Comparison of ENCODE assay signal across 24 mouse cellular contexts in genomic region chr3:89540371-89540743, GRCm38 (mm10). TPM values are rescaled to one million over a fixed set of nuclear protein-coding genes. Genes with fewer than 3 reads are reported as not detected.
DNase-seq lines count a peak whose midpoint lies in the region; ATAC-seq and TF ChIP-seq lines count a peak whose summit lies in the region.
"Had no signal": no experiment of that assay in that cellular context is flagged by ENCODE, and none has a peak within 500 bp of the region (broad histone marks: within the 10 kb centered on the region; RNA-seq: fewer than 3 reads in every experiment).

No protein-coding gene starts in this region.

- WGBS in forebrain, embryonic 15.5 days = 70% methylated on average over 6 of the region's 6 CpGs
- 92% methylated on average over 6 of the region's 6 CpGs for WGBS in forebrain, embryonic 12.5 days
- 80% methylated on average over 6 of the region's 6 CpGs for WGBS in hindbrain, embryonic 15.5 days
- WGBS in hindbrain, postnatal 0 days = 67% methylated on average over 6 of the region's 6 CpGs

- no peak for DNase-seq in hindbrain, postnatal 0 days (ENCODE audit: low spot score)
- DNase-seq in 416B (ENCODE audit: low read depth) = peak; percentile 21
- peak; percentile 29 for DNase-seq in MN1 (ENCODE audit: low spot score)
- no peak for DNase-seq in ovary, postnatal 10 days (ENCODE audit: low spot score)
- DNase-seq in embryo, embryonic 11 days = no peak
- DNase-seq: adrenal gland, adult 8-10 months; cerebellum, adult 8-10 months; heart, postnatal 10 days; kidney, adult 18-20 months; lung, embryonic 14.5 days; lung, postnatal 14 days; retina, postnatal 1 day; thymus, postnatal 4 days had no signal

- no peak; the same call in 1 of the 2 replicates for ATAC-seq in forebrain, embryonic 15.5 days (replicated peaks)
- no peak for ATAC-seq in forebrain, embryonic 12.5 days (ENCODE audit: low FRiP score)
- ATAC-seq in hindbrain, embryonic 15.5 days (ENCODE audit: low FRiP score, low read depth) = no peak
- ATAC-seq in hindbrain, postnatal 0 days = no peak
- ATAC-seq: CD4-positive, CD25-positive, alpha-beta regulatory T cell, adult 4 months had no signal

- no peak overlapping the region for H3K9ac ChIP-seq in forebrain, embryonic 15.5 days (replicated peaks)
- no peak overlapping the region for H3K9ac ChIP-seq in forebrain, embryonic 12.5 days
- H3K9ac ChIP-seq in hindbrain, embryonic 15.5 days = no peak overlapping the region
- H3K9ac ChIP-seq in hindbrain, postnatal 0 days (replicated peaks; ENCODE audit: low read length) = no peak overlapping the region
- H3K9ac ChIP-seq: embryonic facial prominence, embryonic 12.5 days; limb, embryonic 12.5 days; liver, embryonic 15.5 days; lung, embryonic 14.5 days; neural tube, embryonic 13.5 days had no signal

- no peak for TF ChIP-seq CTCF in hindbrain, postnatal 0 days (IDR thresholded peaks at IDR 0.05; ENCODE audit: low read depth)

- H3K4me3 ChIP-seq in forebrain, embryonic 15.5 days = no peak overlapping the region
- no peak overlapping the region for H3K4me3 ChIP-seq in forebrain, embryonic 12.5 days (replicated peaks)
- H3K4me3 ChIP-seq in hindbrain, embryonic 15.5 days = no peak overlapping the region
- H3K4me3 ChIP-seq in hindbrain, postnatal 0 days (ENCODE audit: low read length) = no peak overlapping the region
- H3K4me3 ChIP-seq: embryonic facial prominence, embryonic 12.5 days; hindbrain, embryonic 10.5 days; limb, embryonic 12.5 days; liver, embryonic 15.5 days; midbrain, embryonic 10.5 days; neural tube, embryonic 13.5 days had no signal

- H3K4me1 ChIP-seq in forebrain, embryonic 15.5 days = peaks cover 57% of the 10 kb centered on the region
- no peaks in the 10 kb centered on the region for H3K4me1 ChIP-seq in forebrain, embryonic 12.5 days
- peaks cover 20% of the 10 kb centered on the region for H3K4me1 ChIP-seq in hindbrain, embryonic 15.5 days (replicated peaks)
- H3K4me1 ChIP-seq in hindbrain, postnatal 0 days (ENCODE audit: insufficient read depth, low read length) = no peaks in the 10 kb centered on the region
- H3K4me1 ChIP-seq: embryonic facial prominence, embryonic 12.5 days; limb, embryonic 12.5 days; liver, embryonic 15.5 days; midbrain, embryonic 10.5 days had no signal

- H3K27ac ChIP-seq in forebrain, embryonic 15.5 days (replicated peaks) = peak overlapping the region; percentile 88
- H3K27ac ChIP-seq in forebrain, embryonic 12.5 days = no peak overlapping the region; the same call in 1 of the 2 replicates
- peak overlapping the region; percentile 47 for H3K27ac ChIP-seq in hindbrain, embryonic 15.5 days (replicated peaks)
- no peak overlapping the region for H3K27ac ChIP-seq in hindbrain, postnatal 0 days
- H3K27ac ChIP-seq: embryonic facial prominence, embryonic 12.5 days; hindbrain, embryonic 10.5 days; limb, embryonic 12.5 days; liver, embryonic 15.5 days; neural tube, embryonic 13.5 days had no signal

- 0 out of 2 replicates have a peak overlapping the region, but pooled peaks have one; percentile 4 for H3K4me2 ChIP-seq in forebrain, embryonic 15.5 days (replicated peaks)
- no peak overlapping the region for H3K4me2 ChIP-seq in forebrain, embryonic 12.5 days
- H3K4me2 ChIP-seq in hindbrain, embryonic 15.5 days = no peak overlapping the region
- no peak overlapping the region for H3K4me2 ChIP-seq in hindbrain, postnatal 0 days (ENCODE audit: low read depth, low read length)
- H3K4me2 ChIP-seq: embryonic facial prominence, embryonic 12.5 days; heart, embryonic 11.5 days; limb, embryonic 12.5 days; liver, embryonic 15.5 days; lung, embryonic 14.5 days; neural tube, embryonic 13.5 days had no signal

- H3K27me3 ChIP-seq in forebrain, embryonic 15.5 days = no peaks in the 10 kb centered on the region
- no peaks in the 10 kb centered on the region for H3K27me3 ChIP-seq in forebrain, embryonic 12.5 days
- no peaks in the 10 kb centered on the region for H3K27me3 ChIP-seq in hindbrain, embryonic 15.5 days
- H3K27me3 ChIP-seq in hindbrain, postnatal 0 days (ENCODE audit: insufficient read depth, low read length) = no peaks in the 10 kb centered on the region
- H3K27me3 ChIP-seq: embryonic facial prominence, embryonic 12.5 days; limb, embryonic 12.5 days; neural tube, embryonic 13.5 days had no signal

- H3K36me3 ChIP-seq in forebrain, embryonic 15.5 days = no peaks in the 10 kb centered on the region
- no peaks in the 10 kb centered on the region for H3K36me3 ChIP-seq in forebrain, embryonic 12.5 days (replicated peaks)
- no peaks in the 10 kb centered on the region for H3K36me3 ChIP-seq in hindbrain, embryonic 15.5 days
- H3K36me3 ChIP-seq in hindbrain, postnatal 0 days (ENCODE audit: insufficient read depth, low read length) = no peaks in the 10 kb centered on the region
- H3K36me3 ChIP-seq: embryonic facial prominence, embryonic 12.5 days; hindbrain, embryonic 10.5 days; limb, embryonic 12.5 days; liver, embryonic 15.5 days; midbrain, embryonic 10.5 days; neural tube, embryonic 13.5 days had no signal

- no peaks in the 10 kb centered on the region for H3K9me3 ChIP-seq in forebrain, embryonic 15.5 days
- no peaks in the 10 kb centered on the region for H3K9me3 ChIP-seq in forebrain, embryonic 12.5 days
- H3K9me3 ChIP-seq in hindbrain, embryonic 15.5 days = no peaks in the 10 kb centered on the region
- no peaks in the 10 kb centered on the region for H3K9me3 ChIP-seq in hindbrain, postnatal 0 days (ENCODE audit: low read length)
- H3K9me3 ChIP-seq: embryonic facial prominence, embryonic 12.5 days; hindbrain, embryonic 10.5 days; limb, embryonic 12.5 days; liver, embryonic 15.5 days; midbrain, embryonic 10.5 days; neural tube, embryonic 13.5 days had no signal

RNA-seq across cellular contexts. Expression of gene Kcnn3, which starts 20.4 kb away (rescaled TPM):
- polyA plus RNA-seq in forebrain, embryonic 15.5 days (2015; fragmentation: Nextera tagmentation; extraction: Ambion mirVana) = 9.0 and 10.4 TPM in 2 replicates
- polyA plus RNA-seq in forebrain, embryonic 12.5 days (2016; fragmentation: Nextera tagmentation; extraction: Ambion mirVana) = 2.0 and 2.3 TPM in 2 replicates
- 9.1 and 9.6 TPM in 2 replicates for polyA plus RNA-seq in hindbrain, embryonic 15.5 days (2015; fragmentation: Nextera tagmentation; extraction: Ambion mirVana)
- 20.8 and 27.3 TPM in 2 replicates for total RNA-seq in hindbrain, postnatal 0 days (2014; rRNA removed)
- polyA plus RNA-seq in hindbrain, postnatal 0 days (2015; fragmentation: Nextera tagmentation; extraction: Ambion mirVana) = 7.2 and 7.4 TPM in 2 replicates
- polyA plus RNA-seq: CD4-positive, CD25-positive, alpha-beta regulatory T cell, adult 4 months had no signal

Comparison
In these comparisons a context has a peak if more than half of its experiments do, and no peak if none do; other contexts are left out.
1. H3K27ac ChIP-seq: peak in forebrain, embryonic 15.5 days (single experiment) and hindbrain, embryonic 15.5 days (single experiment); none in forebrain, embryonic 12.5 days (single experiment) and hindbrain, postnatal 0 days (single experiment).
2. DNase-seq: peak in 416B (single experiment) and MN1 (single experiment); none in hindbrain, postnatal 0 days (single experiment), ovary, postnatal 10 days (single experiment) and embryo, embryonic 11 days (single experiment).